Mouse (Mus musculus) right cerebral cortex, adult 2 months (tissue): ENCODE results near the gene Dclk3.
A peak's percentile ranks its signal among the peaks of the same experiment; 100 is the strongest.

ENCODE experiments used
- DNase-seq, 2 experiments: peaks; one replicate each; pipeline ENCODE4 v3.0.0; 2021 to 2022; ENCODE audit warnings: low spot score in 2 of 2

Gene Dclk3

DNA sequence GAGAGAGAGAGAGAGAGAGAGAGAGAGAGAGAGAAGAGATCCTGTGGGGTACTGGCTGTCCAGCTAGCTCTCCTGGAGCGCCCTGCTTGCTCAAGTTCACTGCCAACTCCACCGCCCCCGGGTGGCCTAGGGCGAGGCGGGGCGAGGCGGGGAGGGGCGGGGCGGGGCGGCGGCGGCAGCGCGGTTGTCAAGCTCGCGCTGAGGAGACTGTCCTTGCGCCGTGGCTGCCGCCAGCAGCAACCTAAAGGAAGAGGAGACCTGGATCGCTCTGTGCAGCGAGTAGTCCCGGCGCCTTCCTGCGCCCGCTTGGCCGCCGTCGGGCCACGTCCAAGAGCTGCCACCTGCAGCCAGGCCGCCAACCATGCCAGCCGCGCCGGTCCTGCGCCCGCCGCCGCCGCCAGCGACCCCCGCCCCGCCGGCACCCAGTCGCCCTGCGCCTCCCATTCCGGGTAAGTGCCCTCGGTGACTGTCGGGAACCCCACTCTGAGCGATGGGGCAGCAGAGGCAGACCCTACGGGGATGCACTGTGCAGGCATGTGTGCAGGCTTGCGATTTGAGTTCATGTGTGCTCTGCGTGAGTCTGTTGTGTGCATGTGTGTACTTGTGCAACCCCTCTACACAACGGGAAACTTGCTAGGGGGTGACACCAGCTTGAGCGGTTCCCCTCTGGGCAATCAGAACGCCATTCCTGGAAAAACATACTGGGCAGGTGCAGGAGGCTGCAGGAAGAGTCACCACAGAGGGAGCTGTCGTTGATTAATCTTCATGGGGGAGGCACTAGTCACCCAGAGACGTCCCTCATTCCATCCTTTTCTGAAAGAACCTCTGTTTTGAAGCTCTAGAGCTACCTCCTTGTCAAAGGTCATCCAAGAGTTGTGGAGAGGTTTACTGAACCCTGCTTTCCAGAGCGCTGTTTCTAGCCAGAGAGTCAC, at the start of gene Dclk3:
Gene Dclk3 (plus strand): TSS at position 178 of the 932 bp plus-strand sequence.
- DNase-seq = peak in 1 of 2 experiments; percentile 44

DNA sequence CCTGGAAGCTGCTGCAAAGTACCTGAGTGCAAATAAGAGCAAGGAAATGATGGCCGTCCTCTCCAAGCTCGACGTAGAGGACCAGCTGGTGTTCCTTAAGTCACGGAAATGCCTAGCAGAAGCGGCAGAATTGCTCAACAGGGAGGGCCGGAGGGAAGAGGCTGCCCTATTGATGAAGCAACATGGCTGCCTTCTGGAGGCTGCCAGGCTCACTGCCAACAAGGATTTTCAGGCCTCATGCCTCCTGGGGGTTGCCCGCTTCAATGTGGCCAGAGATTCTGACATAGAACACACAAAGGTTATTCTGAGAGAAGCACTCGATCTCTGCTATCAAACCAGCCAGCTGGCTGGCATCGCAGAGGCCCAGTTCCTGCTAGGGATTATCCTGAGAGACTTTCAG, 48.9 kb upstream of the Dclk3 start:
- no peak for DNase-seq

DNA sequence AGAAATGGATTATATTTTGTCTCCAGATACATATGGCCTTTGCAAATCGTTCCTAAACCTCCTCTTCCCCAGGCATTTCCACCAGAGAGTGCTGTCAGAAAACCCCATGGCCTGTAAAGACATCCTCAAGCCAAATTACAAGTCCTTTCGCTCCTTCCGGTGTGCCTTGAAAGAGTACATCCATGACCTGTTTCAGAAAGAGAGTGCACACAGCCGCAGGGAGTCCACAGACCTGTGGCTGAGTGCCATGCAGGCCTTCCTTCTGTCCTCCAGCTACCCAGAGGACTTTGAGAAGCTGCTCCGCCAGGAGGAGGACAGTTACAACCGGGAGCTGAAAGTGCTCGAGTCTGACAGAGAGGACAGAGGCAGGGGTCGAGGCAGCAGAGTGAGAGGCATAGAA, 47.8 kb upstream of the Dclk3 start:
- no peak for DNase-seq

DNA sequence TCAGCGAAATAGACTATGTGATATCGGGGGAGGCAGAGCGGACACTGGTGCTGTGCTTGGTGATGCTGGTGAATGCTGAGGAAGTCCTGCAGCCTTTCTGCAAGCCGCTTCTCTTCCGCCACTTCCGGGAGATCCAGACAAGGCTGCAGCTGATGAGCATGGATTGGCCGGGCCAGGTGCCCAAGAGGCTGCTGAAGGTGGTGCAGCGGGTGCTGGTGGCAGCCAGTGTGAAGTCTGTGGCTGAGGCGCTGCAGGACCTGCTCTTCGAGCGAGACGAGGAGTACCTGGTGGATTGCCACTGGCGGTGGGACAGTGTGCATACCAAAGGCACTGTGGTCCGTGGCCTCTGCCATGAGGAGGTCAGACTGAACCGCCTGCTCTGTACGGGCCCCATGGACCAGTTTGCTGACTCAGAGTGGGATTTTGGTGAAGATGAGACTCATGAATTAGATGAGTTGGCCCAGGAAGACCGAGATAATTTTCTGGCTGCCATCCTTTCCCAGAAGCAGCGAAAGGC, 46.9 kb upstream of the Dclk3 start:
- no peak for DNase-seq

DNA sequence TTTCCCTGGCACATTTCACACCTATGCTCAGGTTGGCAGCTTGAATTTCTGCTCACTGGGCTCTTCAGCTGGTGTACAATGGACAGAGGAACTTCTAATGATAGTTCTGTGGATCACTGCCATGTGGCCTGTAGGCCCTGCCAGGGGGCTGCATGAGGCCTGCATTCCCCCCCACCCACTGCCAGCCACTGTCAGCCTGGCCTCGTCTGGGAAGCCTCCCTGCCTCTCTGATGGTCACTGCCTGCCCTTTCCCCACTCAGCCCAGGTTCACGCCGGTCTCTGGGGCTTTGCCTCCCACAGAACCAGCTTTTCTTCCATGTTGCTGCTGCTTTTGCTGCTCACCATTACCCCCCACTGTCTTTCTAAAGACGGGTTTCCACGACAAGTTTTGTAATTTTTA, 43.6 kb upstream of the Dclk3 start:
- DNase-seq = no peak

DNA sequence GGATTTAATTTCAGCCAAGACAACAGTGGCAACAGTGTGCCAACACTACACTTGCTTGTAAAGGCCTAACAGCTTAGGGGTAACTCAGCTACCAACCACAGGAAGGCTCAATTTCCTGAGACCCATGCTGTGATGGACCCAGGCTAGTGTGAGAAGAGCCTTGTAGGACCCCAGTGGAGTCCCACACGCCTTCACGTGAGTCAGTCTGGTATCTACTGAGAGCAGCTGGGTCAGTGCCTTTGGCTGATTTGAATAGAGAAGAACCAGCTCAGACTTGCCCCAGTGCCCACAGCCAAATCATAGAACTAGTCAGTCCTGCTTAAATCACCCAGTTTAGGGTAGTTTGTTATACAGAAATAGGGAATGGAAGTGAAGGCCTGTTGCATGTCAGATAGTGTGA, 40.8 kb upstream of the Dclk3 start:
- DNase-seq = no peak

DNA sequence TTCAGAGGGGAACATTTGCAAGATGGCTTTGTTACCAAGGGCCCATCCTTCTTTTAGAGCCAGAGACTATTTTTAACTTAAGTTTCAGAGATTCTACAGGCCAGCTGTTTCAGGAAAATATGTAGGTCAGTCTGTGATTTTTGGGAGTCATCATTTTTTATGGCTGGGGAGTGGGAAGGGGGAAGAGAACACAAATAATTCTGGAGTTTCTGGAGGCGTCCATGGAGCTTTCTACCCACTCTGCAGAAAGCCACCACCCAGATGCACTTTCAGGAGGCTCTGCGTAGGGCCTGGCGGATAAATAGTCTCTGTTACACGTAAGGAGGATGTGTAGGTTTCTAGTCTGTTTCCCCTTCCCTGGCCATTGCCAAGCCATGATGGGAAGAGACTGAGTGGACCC, 38.8 kb upstream of the Dclk3 start:
- DNase-seq = no peak

DNA sequence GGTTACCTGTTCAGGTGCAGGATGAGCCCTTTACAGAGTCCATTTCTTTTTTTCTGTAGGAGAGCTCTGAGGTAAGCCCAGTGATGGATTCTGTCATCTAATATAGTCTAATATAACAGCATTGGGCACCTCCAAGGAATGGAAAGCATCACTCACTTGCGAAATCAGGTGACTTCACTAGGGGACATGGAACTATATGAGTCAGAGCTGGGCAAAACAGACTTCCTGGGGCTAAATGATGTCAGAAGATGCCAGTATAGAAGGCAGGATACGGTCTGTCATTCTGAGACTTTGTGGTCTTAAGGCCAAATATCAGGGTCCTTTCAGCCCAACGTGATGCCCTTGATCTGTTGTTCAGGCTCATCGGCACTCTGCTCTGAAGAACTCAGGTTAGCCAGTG, 35.7 kb upstream of the Dclk3 start:
- no peak for DNase-seq

DNA sequence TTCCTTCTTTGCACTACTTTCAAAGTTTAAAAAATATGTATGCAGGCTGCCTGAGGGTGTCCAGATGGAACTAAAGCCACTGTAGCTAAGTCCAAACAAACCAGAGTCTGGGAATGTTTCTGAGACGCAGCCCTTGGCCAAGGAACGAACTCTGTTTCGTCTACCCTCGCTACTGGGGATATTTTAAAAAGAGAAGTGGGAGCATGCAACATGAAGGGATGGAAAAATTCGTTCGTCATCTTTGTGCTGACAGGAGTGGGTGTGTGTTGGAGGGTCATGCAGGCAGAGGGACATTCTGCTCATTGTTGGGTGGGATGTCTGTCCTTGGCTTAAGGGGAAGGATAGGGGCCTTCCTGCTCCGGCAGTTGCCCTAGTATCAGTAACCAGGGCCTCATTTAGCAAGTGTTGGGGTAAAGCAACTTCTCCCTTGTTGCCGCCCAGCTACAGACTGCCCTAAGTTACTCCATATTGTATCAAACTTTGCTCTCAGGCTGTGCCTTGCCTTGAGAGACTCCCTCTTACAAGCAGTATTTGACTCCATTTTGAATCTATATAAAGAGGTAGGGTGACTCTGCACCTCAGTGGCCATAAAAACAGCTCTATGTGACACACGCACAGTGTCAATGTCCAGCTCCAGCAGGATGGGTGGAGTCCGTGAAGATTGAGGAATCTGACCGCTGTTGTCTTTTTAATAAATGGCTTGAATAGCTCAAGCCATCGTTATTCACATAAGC, 34.4 kb upstream of the Dclk3 start:
- DNase-seq = no peak

DNA sequence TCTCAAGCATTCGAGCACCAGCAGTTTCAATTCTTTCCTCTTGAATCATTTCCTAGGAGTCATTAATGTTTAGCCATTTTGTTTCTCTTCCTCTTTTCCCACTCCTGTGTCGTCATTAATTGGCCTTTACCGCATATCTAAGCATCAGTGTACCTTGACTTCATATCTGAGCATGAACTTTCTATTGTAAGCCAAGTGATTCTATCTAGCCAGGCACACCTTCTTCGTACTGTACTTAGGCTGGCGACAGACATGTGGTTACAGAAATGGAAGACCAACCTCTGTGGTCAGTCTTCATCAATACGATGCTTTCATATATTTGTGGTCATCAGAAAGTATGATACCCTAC, 33.8 kb upstream of the Dclk3 start:
- DNase-seq = no peak

DNA sequence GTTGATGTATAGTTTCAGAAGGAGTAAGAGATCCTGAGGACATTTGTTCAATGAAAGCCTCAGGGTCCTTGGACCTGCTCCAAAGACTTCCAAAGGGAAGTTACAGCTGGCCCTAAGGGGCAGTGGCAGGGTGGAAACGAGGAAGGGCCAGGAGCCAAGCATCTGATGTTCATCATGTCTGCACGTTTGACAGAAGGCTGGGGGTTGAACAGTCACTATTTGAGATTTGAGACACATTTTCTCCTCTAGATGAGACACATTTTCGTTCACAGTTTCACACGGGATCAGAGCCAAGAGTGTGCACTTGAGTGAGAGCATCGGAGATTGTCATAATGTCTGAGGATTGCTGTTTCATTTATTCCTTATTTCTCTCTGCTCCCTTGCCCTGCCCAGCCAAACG, 30.9 kb upstream of the Dclk3 start:
- DNase-seq = peak; percentile 44 to 54

DNA sequence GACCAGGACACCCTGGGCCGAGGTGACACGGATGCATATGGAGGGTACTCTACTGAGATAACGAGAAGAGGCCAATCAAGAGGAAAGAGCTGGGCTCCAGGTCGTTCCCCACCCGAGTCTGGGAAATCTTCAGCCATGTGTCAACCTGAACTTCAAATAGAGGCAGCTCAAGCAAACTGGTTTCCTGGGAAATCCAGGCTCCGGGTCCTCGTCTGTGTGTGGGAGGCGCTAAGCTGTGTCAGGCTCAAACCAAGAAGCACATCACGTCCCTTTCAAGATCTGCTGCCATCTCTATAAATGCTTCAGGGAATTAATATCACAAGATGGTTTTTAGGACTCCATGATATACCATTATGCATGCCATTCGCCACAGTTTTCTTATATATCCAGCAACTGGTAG, 30.5 kb upstream of the Dclk3 start:
- DNase-seq = peak in 1 of 2 experiments; percentile 47

DNA sequence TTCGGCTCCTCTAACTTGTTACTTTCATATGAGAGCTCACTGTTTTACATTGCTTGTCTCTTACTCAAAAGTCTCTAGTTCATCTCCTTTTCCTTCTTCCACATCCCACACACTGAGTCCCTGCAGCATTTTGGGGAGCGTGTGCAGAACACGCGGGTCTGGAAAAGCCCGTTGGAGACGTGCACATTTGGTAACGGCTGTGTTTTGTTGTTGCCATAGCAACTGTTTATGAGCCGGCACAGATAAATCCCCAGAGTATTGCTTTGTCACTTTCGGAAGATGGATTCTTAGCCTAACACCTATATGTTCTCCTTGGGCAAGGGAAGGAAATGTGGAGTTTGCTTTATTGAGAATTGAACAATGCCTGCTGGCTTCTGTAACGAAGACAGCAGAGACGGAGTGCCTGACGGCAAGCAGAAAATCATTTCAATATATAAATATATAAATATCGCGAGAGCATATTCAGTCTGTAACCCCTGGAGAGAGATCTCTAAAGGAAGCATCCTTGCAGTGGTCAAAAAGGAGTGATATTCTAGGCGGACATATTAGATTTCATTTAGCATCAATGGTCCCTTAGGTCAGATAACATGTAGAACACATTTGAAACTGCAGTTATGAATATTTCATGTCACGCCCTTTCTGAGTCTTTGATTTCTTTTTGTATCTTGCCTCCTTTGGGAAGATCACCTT, 26.3 kb upstream of the Dclk3 start:
- peak; percentile 73 to 82 for DNase-seq

DNA sequence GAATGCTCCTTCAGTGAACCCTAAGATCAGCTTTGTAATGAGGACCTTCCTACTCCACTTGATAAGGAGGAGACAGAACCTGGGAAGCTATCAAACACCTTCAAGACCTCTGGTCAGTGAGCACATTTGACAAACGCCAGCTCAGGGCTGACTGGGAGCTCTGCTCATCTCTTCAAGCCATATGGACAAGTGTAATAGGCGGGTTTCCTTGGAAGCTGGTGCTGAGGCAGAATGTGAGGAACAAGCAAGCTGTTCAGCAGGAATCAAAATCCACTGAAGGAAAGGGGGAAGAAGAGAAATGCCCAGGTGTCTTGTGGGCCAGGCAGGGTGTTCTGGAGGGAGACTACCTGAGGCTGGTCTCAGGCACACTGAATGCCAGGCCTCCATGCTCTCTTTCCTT, 17.0 kb upstream of the Dclk3 start:
- no peak for DNase-seq

DNA sequence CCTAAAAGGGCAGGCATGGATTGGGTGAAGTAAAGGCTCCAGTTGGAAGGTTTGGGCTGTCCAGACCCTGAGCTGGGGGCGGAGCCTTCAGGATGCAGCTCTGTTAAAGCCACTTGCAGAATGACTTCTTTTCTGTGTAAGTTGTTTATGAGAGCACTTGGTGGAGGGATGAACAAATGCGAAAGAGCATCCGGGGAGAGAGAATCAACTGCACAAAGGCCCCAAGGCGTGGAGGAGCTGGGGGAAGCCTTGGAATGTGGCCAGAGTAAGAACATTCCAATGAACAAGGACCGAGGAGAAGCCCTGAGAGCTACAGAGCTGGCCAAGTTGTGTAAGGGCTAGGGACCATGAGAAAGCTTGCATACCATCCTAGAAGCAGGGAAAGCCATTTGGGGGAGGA, 16.3 kb upstream of the Dclk3 start:
- DNase-seq = no peak

DNA sequence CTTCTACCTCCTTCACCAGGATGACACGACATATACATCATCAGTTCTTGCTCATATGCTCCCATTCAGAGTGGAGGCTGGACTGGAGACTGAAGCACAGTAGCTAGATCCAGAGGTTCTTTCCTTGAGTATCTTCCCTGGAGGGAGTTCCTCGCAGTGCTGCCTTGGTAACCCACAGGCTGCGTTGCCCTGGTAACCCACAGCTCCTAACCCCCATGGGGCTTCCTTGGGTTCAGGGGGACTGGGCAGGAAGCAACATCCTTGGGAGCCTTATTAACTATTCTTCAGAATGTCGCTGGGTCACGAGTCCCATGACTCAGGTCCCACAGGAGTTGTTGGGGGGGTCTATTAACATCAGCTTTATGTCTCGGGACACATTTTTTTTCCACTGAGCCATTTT, 13.8 kb upstream of the Dclk3 start:
- no peak for DNase-seq

DNA sequence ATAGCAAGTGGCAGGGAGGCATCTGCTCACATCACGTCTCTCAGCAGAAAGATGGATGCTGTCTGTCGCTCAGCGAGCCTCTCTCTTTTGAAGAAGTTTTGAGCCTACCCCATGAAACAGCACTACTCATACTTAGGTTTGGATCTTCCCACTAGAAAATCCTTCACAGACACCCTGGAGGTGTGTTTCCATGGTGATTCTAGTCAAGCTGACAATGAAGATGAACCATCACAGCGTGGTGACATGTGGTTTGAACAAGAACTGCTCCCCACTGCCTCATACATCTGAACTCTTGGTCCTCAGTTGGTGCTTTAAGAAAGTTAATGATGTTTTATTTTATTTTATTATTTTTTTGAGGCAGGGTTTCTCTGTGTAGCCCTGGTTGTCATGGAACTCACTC, 12.9 kb upstream of the Dclk3 start:
- DNase-seq = no peak

DNA sequence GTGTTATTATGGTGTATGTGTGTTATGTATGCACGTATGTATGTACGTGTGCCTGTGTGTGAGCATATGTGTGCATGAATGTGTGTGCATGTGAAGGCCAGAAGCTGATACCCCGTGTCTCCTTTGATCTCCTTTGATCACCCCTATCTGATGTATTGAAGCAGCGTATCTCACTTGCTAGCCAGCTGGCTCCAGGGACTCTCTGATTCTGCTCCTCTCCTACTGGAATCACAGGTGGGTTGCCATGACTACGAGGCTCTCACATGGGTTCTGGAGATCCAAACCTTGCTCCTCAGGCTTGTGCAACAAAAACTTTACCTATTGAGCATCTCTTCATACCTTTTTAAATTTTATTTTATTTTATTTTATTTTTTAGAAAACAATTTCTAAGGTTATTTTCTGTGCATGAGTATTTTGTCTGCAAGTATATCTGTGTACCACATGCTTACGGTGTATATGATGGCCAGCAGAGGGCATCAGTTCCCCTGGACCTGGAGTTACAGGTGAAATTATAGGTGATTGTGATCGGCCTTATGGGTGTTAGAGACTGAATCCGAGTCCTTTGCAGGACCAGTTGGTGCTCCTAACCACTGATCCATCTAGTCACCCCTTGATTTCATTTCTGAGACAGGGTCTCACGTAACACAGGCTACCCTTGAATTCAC, 10.9 kb upstream of the Dclk3 start:
- DNase-seq = no peak

DNA sequence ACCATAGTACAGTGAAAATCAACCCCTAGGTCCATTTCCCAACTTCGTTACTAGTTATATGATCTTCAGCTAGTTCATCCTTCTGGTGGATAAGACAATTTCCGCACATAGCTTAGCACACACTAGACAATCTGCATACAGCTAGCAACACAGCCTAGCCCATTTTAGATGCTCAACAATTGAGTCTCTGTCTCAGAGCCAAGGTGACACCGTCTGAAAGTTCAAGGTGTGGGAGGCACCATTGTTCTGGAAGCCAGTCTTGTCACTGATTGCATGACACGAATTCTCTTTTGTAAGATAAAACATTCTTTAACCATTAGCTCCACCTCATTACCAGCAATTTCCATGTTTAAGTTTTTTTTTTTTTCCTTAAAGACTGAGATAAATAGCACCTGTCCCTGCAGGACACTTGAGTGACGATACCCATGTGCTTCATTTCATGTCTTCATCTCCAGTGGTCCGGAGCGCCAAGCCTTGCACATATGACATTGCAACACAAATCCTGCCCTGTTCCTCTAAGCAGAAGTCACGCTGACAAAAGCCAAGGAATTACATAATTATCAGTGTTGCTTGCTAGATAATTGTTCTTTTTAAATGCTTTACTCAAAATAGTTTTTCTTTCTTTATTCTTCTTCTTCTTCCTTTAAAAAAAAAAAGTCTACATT, 10.1 kb upstream of the Dclk3 start:
- DNase-seq = no peak

DNA sequence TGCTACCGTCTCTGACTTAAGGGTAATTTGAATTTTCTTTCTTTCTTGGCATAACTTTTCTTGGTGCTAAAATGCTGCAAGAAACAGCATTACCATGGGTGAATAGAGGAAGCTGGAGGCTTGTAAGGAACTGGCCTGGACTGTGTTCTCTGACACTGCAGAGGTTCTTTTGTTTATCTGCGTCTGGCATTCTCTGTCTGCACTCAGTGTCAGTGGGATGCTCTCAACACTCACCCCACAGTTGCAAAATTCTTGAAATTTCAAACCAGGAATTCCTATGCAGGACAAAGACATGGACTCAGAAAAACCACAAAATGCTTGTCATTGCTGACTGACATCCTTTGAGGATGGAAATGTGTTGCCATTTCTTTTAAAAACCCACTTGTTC, 9.5 kb upstream of the Dclk3 start:
- no peak for DNase-seq

DNA sequence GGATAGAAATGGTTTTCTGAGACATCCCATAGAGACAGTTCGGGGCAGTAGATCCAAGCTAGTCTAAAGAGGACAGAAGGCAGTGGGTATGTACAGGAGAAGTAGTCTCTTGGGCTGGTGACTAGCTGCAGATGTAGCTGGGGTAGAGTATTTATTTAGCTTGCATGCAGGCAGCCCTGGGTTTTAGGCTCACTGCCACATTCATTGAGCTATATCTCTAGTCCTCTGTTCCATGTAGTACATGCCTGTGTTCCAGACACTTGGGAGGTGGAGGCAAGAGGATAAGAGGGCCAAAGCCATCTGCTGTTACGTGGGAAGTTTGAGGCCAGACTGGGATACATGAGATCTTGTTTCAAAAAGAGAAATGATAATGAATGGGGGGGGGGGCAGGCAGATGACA, 3.5 kb upstream of the Dclk3 start:
- DNase-seq = no peak
